Mouse (Mus musculus): ENCODE results near the gene Cdh15. TPM values are rescaled to one million over a fixed set of nuclear protein-coding genes. Genes with fewer than 3 reads are reported as not detected.

Gene Cdh15
- total and polyA plus RNA-seq, 2 experiments from 2014 or later: 1.8 to 3.5 TPM

- Histone ChIP-seq H3K36me3 (ENCODE audit: insufficient read depth, low read length) (no peaks in the 10 kb centered on the region), H3K27ac (ENCODE audit: low read depth, low read length) (no peak overlapping the region), H3K4me3 (ENCODE audit: low read depth, low read length) (no peak overlapping the region), H3K4me1 (ENCODE audit: insufficient read depth, low read length) (no peaks in the 10 kb centered on the region), H3K9ac (replicated peaks; ENCODE audit: low read length, poor library complexity, severe bottlenecking) (no peak overlapping the region), H3K9me3 (ENCODE audit: low read length) (no peaks in the 10 kb centered on the region), H3K27me3 (ENCODE audit: insufficient read depth, low read length) (no peaks in the 10 kb centered on the region), H3K4me2 (ENCODE audit: low read depth, low read length, poor library complexity, severe bottlenecking) (no peak overlapping the region)
- no peak for ATAC-seq (ENCODE audit: low FRiP score)
- 76% methylated on average over 5 of the region's 5 CpGs for WGBS
- no peak for DNase-seq (ENCODE audit: low spot score)
- TF ChIP-seq CTCF (IDR thresholded peaks at IDR 0.05): no peak
Measured at GRCm38 (mm10) chr8:122875186-122875585, 27.4 kb downstream of the Cdh15 start.

GRCm38 (mm10) chr8:122878231-122878630, 30.5 kb downstream of the Cdh15 start:
- Histone ChIP-seq H3K4me1 (ENCODE audit: insufficient read depth, low read length) (no peaks in the 10 kb centered on the region), H3K4me2 (ENCODE audit: low read depth, low read length, poor library complexity, severe bottlenecking) (no peak overlapping the region), H3K27me3 (ENCODE audit: insufficient read depth, low read length) (no peaks in the 10 kb centered on the region), H3K9me3 (ENCODE audit: low read length) (no peaks in the 10 kb centered on the region), H3K27ac (ENCODE audit: low read depth, low read length) (no peak overlapping the region), H3K9ac (replicated peaks; ENCODE audit: low read length, poor library complexity, severe bottlenecking) (no peak overlapping the region), H3K36me3 (ENCODE audit: insufficient read depth, low read length) (peaks cover 13% of the 10 kb centered on the region), H3K4me3 (ENCODE audit: low read depth, low read length) (no peak overlapping the region)
- no peak for ATAC-seq (ENCODE audit: low FRiP score)
- no peak for DNase-seq (ENCODE audit: low spot score)
- 96% methylated on average over 3 of the region's 3 CpGs for WGBS
- TF ChIP-seq CTCF (IDR thresholded peaks at IDR 0.05): no peak

- H3K9ac ChIP-seq (replicated peaks; ENCODE audit: low read length, poor library complexity, severe bottlenecking): no peak overlapping the region
- ATAC-seq (ENCODE audit: low FRiP score) (no peak), DNase-seq (ENCODE audit: low spot score) (no peak)
Measured at GRCm38 (mm10) chr8:122880302-122880701, 32.5 kb downstream of the Cdh15 start.

GRCm38 (mm10) chr8:122883671-122884070, 35.9 kb downstream of the Cdh15 start:
- Histone ChIP-seq H3K4me1 (ENCODE audit: insufficient read depth, low read length) (no peaks in the 10 kb centered on the region), H3K4me3 (ENCODE audit: low read depth, low read length) (no peak overlapping the region), H3K36me3 (ENCODE audit: insufficient read depth, low read length) (peaks cover 66% of the 10 kb centered on the region), H3K27ac (ENCODE audit: low read depth, low read length) (no peak overlapping the region), H3K9me3 (ENCODE audit: low read length) (no peaks in the 10 kb centered on the region), H3K4me2 (ENCODE audit: low read depth, low read length, poor library complexity, severe bottlenecking) (no peak overlapping the region), H3K27me3 (ENCODE audit: insufficient read depth, low read length) (no peaks in the 10 kb centered on the region), H3K9ac (replicated peaks; ENCODE audit: low read length, poor library complexity, severe bottlenecking) (no peak overlapping the region)
- WGBS: 87% methylated on average over 10 of the region's 10 CpGs
- DNase-seq (ENCODE audit: low spot score): no peak
- no peak for TF ChIP-seq CTCF (IDR thresholded peaks at IDR 0.05)
- no peak for ATAC-seq (ENCODE audit: low FRiP score)

More at GRCm38 (mm10) chr8:122880302-122880701, 32.5 kb downstream of the Cdh15 start:
- Histone ChIP-seq H3K27ac (ENCODE audit: low read depth, low read length) (no peak overlapping the region), H3K36me3 (ENCODE audit: insufficient read depth, low read length) (peaks cover 33% of the 10 kb centered on the region), H3K4me1 (ENCODE audit: insufficient read depth, low read length) (no peaks in the 10 kb centered on the region), H3K4me2 (ENCODE audit: low read depth, low read length, poor library complexity, severe bottlenecking) (no peak overlapping the region), H3K27me3 (ENCODE audit: insufficient read depth, low read length) (no peaks in the 10 kb centered on the region), H3K4me3 (ENCODE audit: low read depth, low read length) (no peak overlapping the region), H3K9me3 (ENCODE audit: low read length) (no peaks in the 10 kb centered on the region)
- no peak for TF ChIP-seq CTCF (IDR thresholded peaks at IDR 0.05)
- 73% methylated on average over 3 of the region's 3 CpGs for WGBS

- TF ChIP-seq CTCF (IDR thresholded peaks at IDR 0.05): peak; percentile 52
- Histone ChIP-seq H3K27ac (ENCODE audit: low read depth, low read length) (no peak overlapping the region), H3K9ac (replicated peaks; ENCODE audit: low read length, poor library complexity, severe bottlenecking) (no peak overlapping the region), H3K27me3 (ENCODE audit: insufficient read depth, low read length) (no peaks in the 10 kb centered on the region), H3K4me2 (ENCODE audit: low read depth, low read length, poor library complexity, severe bottlenecking) (no peak overlapping the region), H3K36me3 (ENCODE audit: insufficient read depth, low read length) (peaks cover 94% of the 10 kb centered on the region), H3K4me3 (ENCODE audit: low read depth, low read length) (no peak overlapping the region), H3K4me1 (ENCODE audit: insufficient read depth, low read length) (no peaks in the 10 kb centered on the region), H3K9me3 (ENCODE audit: low read length) (no peaks in the 10 kb centered on the region)
- ATAC-seq (ENCODE audit: low FRiP score): no peak
- 91% methylated on average over 12 of the region's 12 CpGs for WGBS
- DNase-seq (ENCODE audit: low spot score): no peak
Measured at GRCm38 (mm10) chr8:122891440-122891839, 43.7 kb downstream of the Cdh15 start.

- WGBS: 94% methylated on average over 12 of the region's 12 CpGs
- DNase-seq (ENCODE audit: low spot score) (no peak), ATAC-seq (ENCODE audit: low FRiP score) (no peak)
- Histone ChIP-seq H3K36me3 (ENCODE audit: insufficient read depth, low read length) (peaks cover 89% of the 10 kb centered on the region), H3K4me2 (ENCODE audit: low read depth, low read length, poor library complexity, severe bottlenecking) (no peak overlapping the region), H3K4me1 (ENCODE audit: insufficient read depth, low read length) (no peaks in the 10 kb centered on the region), H3K9me3 (ENCODE audit: low read length) (no peaks in the 10 kb centered on the region), H3K27ac (ENCODE audit: low read depth, low read length) (no peak overlapping the region), H3K9ac (replicated peaks; ENCODE audit: low read length, poor library complexity, severe bottlenecking) (no peak overlapping the region), H3K4me3 (ENCODE audit: low read depth, low read length) (no peak overlapping the region), H3K27me3 (ENCODE audit: insufficient read depth, low read length) (no peaks in the 10 kb centered on the region)
- no peak for TF ChIP-seq CTCF (IDR thresholded peaks at IDR 0.05)
Measured at GRCm38 (mm10) chr8:122893451-122893850, 45.7 kb downstream of the Cdh15 start.
